Mouse (Mus musculus) megakaryocyte-erythroid progenitor cell, adult 5-6 weeks (primary cell): Measurements from ENCODE around the gene Ccdc57. TPM values are rescaled to one million over a fixed set of nuclear protein-coding genes. Genes with fewer than 3 reads are reported as not detected.

Experiments used
- ATAC-seq: replicated peaks from 2 replicates; pipeline ENCODE4 v1.8.0; 2016; ENCODE audit warnings: mild to moderate bottlenecking, inconsistent platforms; ENCODE audit not compliant: severe bottlenecking, poor library complexity, low FRiP score, low TSS enrichment
- total RNA-seq, 2 experiments: library from RNA; stranded (forward) in 1 of 2; stranded (reverse) in 1 of 2; fragments of 200-1000, 215-1000 nt in 1 of 2; fragments of >200 nt in 1 of 2; fragmentation: Nextera tagmentation in 1 of 2; gene quantifications; 2 replicates each; pipeline ENCODE4 v1.2.3; 2014 to 2017

The Ccdc57 gene
- total RNA-seq, 2 experiments from 2014 or later, result 6.4 to 9.0 TPM

GRCm38 (mm10) chr11:120825289-120825863 lies 107.3 kb downstream of the Ccdc57 start:
- no peak for ATAC-seq

- ATAC-seq, result no peak
Observed at GRCm38 (mm10) chr11:120824787-120825288, 107.8 kb downstream of the Ccdc57 start.

GRCm38 (mm10) chr11:120823956-120824786 lies 108.5 kb downstream of the Ccdc57 start, which contains the start of gene Fasn:
Gene Fasn, minus strand, starts transcription at chr11:120824547.
- ATAC-seq, result peak; percentile 74

GRCm38 (mm10) chr11:120823551-120823947 lies 109.1 kb downstream of the Ccdc57 start:
- ATAC-seq, result peak; percentile 10

DNA sequence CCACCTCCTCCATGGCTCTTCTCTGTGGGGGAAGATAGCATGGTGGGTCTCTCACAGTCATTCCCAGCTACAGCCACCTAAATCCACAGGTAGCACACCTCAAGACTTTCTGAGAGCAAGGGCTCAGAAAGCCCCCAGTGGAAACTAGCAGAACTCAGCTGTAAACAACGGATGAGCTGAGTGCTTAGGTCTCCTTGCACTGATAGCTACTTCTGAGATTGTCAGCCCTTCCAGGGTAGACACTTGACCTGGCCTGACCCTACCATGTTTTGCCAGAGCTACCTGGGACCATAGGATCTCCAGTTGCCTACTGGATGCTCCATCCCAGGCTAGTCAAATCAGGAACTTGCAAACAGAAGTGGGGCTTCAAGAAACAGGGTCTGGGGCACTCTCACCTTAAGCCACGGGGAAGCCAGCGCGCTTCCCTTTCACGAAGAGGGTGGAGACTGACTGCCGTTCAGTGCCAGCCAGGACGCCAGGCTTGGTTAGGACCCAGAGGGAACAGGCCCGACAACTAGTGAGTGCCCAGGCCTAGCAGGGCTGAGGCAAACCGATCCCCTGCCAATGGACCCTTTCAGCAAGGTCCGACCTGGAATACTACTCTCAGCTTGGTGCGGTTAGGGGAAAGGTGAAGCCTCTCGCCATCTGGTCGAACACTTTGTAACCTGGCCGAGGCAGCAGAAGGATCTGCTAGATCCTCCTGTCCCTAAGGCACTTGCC lies 109.7 kb downstream of the Ccdc57 start:
- ATAC-seq, result no peak

- ATAC-seq, result no peak
Observed at GRCm38 (mm10) chr11:120822321-120822720, 110.4 kb downstream of the Ccdc57 start.

DNA sequence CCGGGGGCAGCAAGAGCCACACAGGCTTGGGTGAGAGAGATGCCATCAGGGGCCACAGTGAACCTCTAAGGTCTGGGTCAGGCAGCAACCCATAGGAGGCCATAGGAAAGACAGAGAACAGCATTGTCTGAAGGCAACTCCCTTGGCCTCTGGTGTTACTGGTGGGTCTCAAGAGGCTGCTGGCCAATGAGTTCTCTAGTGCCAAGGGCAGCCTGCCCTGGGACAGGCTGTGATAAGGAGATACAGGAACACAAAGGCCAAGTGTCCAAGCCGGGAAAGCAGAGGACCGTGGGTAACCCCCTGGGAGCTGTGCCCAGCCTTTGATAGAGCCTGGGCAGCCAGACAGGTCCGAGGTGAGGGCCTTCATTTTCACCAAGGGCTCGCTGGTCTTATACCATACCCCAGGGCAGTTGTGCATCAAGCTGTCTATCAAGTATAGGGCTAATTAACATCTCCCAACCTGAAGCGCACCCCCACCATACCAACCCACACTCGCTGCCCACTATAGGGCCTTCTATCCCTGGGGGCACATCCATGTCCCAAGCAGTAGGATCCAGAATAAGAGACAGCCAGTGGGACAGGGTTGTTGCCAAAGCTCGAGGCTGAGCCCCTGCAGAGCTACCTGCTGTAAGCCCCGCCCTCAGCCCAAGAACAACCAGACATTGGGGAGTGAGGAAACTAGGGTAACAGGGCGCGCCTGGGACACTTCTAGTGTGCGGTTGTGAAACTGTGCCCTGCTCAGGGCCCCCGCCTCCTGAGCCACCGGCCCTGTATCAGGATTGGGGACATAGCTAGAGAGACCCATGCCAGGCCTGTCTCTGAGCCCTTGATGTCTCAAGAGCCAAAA lies 111.4 kb downstream of the Ccdc57 start:
- no peak for ATAC-seq

DNA sequence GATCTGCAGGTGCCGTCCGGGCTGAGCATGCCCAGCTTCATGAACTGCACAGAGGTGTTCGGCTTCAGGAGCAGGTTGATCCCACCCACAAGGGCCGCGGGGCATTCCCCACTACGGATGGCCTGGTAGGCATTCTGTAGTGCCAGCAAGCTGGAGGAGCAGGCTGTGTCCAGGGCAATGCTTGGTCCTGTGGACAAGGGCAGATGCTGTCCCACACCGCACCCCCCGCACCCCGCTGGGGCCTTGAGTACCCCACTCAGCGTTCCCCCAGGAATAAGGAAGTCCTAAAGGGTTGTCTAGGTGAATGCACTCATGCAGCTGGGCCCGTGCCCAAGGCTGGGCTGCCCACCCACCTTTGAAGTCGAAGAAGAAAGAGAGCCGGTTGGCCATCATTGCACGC lies 112.1 kb downstream of the Ccdc57 start:
- ATAC-seq, result no peak

GRCm38 (mm10) chr11:120819556-120819955 lies 113.1 kb downstream of the Ccdc57 start:
- ATAC-seq, result no peak

- ATAC-seq, result no peak
Observed at GRCm38 (mm10) chr11:120818251-120818650, 114.4 kb downstream of the Ccdc57 start.

DNA sequence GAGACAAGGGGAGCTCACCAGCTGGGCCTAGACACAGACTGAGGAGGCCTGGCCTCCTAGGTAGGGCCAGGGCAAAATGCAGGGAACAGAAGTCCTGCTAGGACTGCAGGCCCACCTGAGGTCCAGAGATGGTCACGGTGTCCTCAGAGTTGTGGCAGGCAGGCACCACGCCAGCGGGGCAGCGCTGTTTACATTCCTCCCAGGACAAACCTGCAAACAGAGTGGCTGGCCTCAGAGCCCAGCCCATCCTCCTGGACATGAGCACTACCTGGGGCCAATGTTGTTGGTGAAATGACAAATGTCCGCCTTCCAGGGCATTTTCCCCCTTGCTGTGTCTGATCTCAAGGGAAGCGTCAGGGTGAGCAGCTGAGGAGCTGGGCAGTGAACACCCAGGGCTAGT lies 115.3 kb downstream of the Ccdc57 start:
- no peak for ATAC-seq

DNA sequence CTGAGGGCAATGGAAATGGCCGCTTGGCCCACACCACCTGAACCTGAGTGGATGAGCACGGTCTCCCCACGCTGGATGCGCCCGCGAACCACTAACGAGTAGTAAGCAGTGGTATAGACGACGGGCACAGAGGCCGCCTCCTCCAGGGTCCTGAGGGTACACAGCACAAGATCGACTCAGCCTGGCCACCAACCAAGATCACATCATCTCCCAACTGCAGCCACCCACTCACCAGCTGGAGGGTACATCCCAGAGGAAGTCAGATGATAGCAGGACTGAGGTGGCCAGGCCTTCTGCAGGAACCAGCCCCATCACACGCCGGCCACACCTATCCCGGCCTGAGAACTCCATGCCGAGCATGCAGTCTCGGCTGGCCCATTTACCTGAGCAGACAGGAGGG lies 120.6 kb downstream of the Ccdc57 start:
- ATAC-seq, result no peak

DNA sequence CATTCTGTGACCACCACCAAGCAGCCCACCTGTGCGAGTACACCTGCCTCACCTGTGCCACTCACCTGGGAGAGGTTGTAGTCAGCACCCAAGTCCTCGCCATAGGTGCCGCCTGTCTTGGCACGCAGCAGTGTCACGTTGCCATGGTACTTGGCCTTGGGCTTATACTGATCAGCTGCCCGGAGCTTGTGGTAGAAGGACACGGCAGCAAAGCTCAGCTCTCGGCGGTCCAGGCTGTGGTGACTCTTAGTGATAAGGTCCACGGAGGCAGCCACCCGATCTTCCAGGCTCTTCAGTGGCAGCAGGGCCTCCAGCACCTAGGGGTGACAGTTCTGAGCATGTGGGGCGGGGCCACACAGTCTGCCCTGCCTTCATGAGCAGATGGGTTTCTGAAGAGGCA lies 124.7 kb downstream of the Ccdc57 start:
- ATAC-seq, result 0 out of 2 replicates have a peak, but pooled peaks have one; percentile 7

- ATAC-seq, result no peak
Observed at GRCm38 (mm10) chr11:120805375-120806298, 127.0 kb downstream of the Ccdc57 start.

GRCm38 (mm10) chr11:120804769-120805168 lies 127.9 kb downstream of the Ccdc57 start:
- ATAC-seq, result no peak

DNA sequence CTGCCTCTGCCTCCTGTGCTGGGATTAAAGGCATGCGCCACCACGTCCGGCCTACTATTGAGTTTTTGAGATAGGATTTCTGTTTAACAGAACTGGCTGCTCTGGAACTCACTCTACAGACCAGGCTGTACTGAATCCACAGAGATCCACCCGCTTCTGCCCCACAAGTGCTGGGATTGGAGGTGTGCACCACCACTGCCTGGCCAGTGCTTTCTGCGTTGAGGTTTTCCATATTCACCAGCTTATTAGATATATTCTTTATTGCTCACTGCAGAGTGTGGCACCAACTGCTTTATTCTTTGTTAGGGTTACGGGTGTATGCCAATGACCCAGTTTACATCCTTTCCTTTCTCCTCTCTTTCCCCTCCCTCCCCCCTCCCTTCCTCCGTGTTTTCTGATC lies 128.4 kb downstream of the Ccdc57 start:
- ATAC-seq, result no peak

GRCm38 (mm10) chr11:120800061-120800904 lies 132.4 kb downstream of the Ccdc57 start:
- ATAC-seq, result peak; percentile 83
